Mouse (Mus musculus): ENCODE data around the gene Ptpre. TPM values are rescaled to one million over a fixed set of nuclear protein-coding genes. Genes with fewer than 3 reads are reported as not detected.

Gene Ptpre
- total and polyA plus RNA-seq, 2 experiments from 2014 or later = 2.0 to 4.0 TPM

- DNase-seq (ENCODE audit: low spot score) (no peak), ATAC-seq (ENCODE audit: insufficient read depth, low read depth) (no peak)
- Histone ChIP-seq H3K27ac (ENCODE audit: low read depth) (peak overlapping the region; percentile 57; the same call in 1 of the 2 replicates), H3K27me3 (ENCODE audit: control insufficient read depth, insufficient read depth, low read length) (no peaks in the 10 kb centered on the region), H3K4me3 (ENCODE audit: low read depth, low read length) (peak overlapping the region; percentile 35; the same call in 1 of the 2 replicates), H3K9me3 (replicated peaks; ENCODE audit: control insufficient read depth, low read length) (no peaks in the 10 kb centered on the region), H3K4me2 (ENCODE audit: low read depth, low read length) (peak overlapping the region; percentile 49; the same call in 1 of the 2 replicates), H3K9ac (replicated peaks; ENCODE audit: low read depth, low read length) (no peak overlapping the region), H3K4me1 (ENCODE audit: control insufficient read depth, insufficient read depth) (no peaks in the 10 kb centered on the region), H3K36me3 (replicated peaks; ENCODE audit: control insufficient read depth, insufficient read depth, low read length) (no peaks in the 10 kb centered on the region; the same call in 1 of the 2 replicates)
- 65% methylated on average over 11 of the region's 11 CpGs for WGBS
- no peak for TF ChIP-seq CTCF (IDR thresholded peaks at IDR 0.05; ENCODE audit: low read depth)
- TF ChIP-seq EP300 (IDR thresholded peaks at IDR 0.05; ENCODE audit: low read depth) = no peak
Observed at GRCm38 (mm10) chr7:135652781-135653180, 115.5 kb downstream of the Ptpre start.

- Histone ChIP-seq H3K36me3 (replicated peaks; ENCODE audit: control insufficient read depth, insufficient read depth, low read length) (no peaks in the 10 kb centered on the region; the same call in 1 of the 2 replicates), H3K9ac (replicated peaks; ENCODE audit: low read depth, low read length) (no peak overlapping the region), H3K4me2 (ENCODE audit: low read depth, low read length) (no peak overlapping the region), H3K4me1 (ENCODE audit: control insufficient read depth, insufficient read depth) (no peaks in the 10 kb centered on the region), H3K27me3 (ENCODE audit: control insufficient read depth, insufficient read depth, low read length) (no peaks in the 10 kb centered on the region), H3K9me3 (replicated peaks; ENCODE audit: control insufficient read depth, low read length) (no peaks in the 10 kb centered on the region), H3K27ac (ENCODE audit: low read depth) (no peak overlapping the region), H3K4me3 (ENCODE audit: low read depth, low read length) (no peak overlapping the region)
- no peak for TF ChIP-seq CTCF (IDR thresholded peaks at IDR 0.05; ENCODE audit: low read depth)
- TF ChIP-seq EP300 (IDR thresholded peaks at IDR 0.05; ENCODE audit: low read depth) = no peak
- ATAC-seq (ENCODE audit: insufficient read depth, low read depth) (no peak), DNase-seq (ENCODE audit: low spot score) (no peak)
- 83% methylated on average over 7 of the region's 7 CpGs for WGBS
Observed at GRCm38 (mm10) chr7:135653601-135654000, 116.3 kb downstream of the Ptpre start.

GRCm38 (mm10) chr7:135654288-135654687, 117.0 kb downstream of the Ptpre start:
- WGBS = 81% methylated on average over 6 of the region's 6 CpGs

GRCm38 (mm10) chr7:135655113-135655512, 117.8 kb downstream of the Ptpre start:
- Histone ChIP-seq H3K27me3 (ENCODE audit: control insufficient read depth, insufficient read depth, low read length) (no peaks in the 10 kb centered on the region), H3K36me3 (replicated peaks; ENCODE audit: control insufficient read depth, insufficient read depth, low read length) (no peaks in the 10 kb centered on the region; the same call in 1 of the 2 replicates), H3K4me3 (ENCODE audit: low read depth, low read length) (no peak overlapping the region), H3K27ac (ENCODE audit: low read depth) (no peak overlapping the region), H3K9ac (replicated peaks; ENCODE audit: low read depth, low read length) (no peak overlapping the region), H3K9me3 (replicated peaks; ENCODE audit: control insufficient read depth, low read length) (no peaks in the 10 kb centered on the region), H3K4me1 (ENCODE audit: control insufficient read depth, insufficient read depth) (no peaks in the 10 kb centered on the region), H3K4me2 (ENCODE audit: low read depth, low read length) (no peak overlapping the region)
- 74% methylated on average over 4 of the region's 4 CpGs for WGBS
- DNase-seq (ENCODE audit: low spot score) = no peak
- ATAC-seq (ENCODE audit: insufficient read depth, low read depth) = no peak
- no peak for TF ChIP-seq CTCF (IDR thresholded peaks at IDR 0.05; ENCODE audit: low read depth)

More at GRCm38 (mm10) chr7:135654288-135654687, 117.0 kb downstream of the Ptpre start:
- H3K9ac ChIP-seq (replicated peaks; ENCODE audit: low read depth, low read length) = no peak overlapping the region
- no peak overlapping the region for H3K4me2 ChIP-seq (ENCODE audit: low read depth, low read length)
- H3K36me3 ChIP-seq (replicated peaks; ENCODE audit: control insufficient read depth, insufficient read depth, low read length) = no peaks in the 10 kb centered on the region; the same call in 1 of the 2 replicates
- TF ChIP-seq EP300 (IDR thresholded peaks at IDR 0.05; ENCODE audit: low read depth) (no peak), CTCF (IDR thresholded peaks at IDR 0.05; ENCODE audit: low read depth) (no peak)
- ATAC-seq (ENCODE audit: insufficient read depth, low read depth) (no peak), DNase-seq (ENCODE audit: low spot score) (no peak)
- H3K9me3 ChIP-seq (replicated peaks; ENCODE audit: control insufficient read depth, low read length) = no peaks in the 10 kb centered on the region
- H3K27me3 ChIP-seq (ENCODE audit: control insufficient read depth, insufficient read depth, low read length) = no peaks in the 10 kb centered on the region
- no peak overlapping the region for H3K27ac ChIP-seq (ENCODE audit: low read depth)
- no peaks in the 10 kb centered on the region for H3K4me1 ChIP-seq (ENCODE audit: control insufficient read depth, insufficient read depth)
- H3K4me3 ChIP-seq (ENCODE audit: low read depth, low read length) = no peak overlapping the region

- Histone ChIP-seq H3K9me3 (replicated peaks; ENCODE audit: control insufficient read depth, low read length) (no peaks in the 10 kb centered on the region), H3K4me3 (ENCODE audit: low read depth, low read length) (no peak overlapping the region), H3K9ac (replicated peaks; ENCODE audit: low read depth, low read length) (no peak overlapping the region), H3K36me3 (replicated peaks; ENCODE audit: control insufficient read depth, insufficient read depth, low read length) (no peaks in the 10 kb centered on the region; the same call in 1 of the 2 replicates), H3K27me3 (ENCODE audit: control insufficient read depth, insufficient read depth, low read length) (no peaks in the 10 kb centered on the region), H3K4me2 (ENCODE audit: low read depth, low read length) (no peak overlapping the region), H3K27ac (ENCODE audit: low read depth) (no peak overlapping the region), H3K4me1 (ENCODE audit: control insufficient read depth, insufficient read depth) (no peaks in the 10 kb centered on the region)
- no peak for ATAC-seq (ENCODE audit: insufficient read depth, low read depth)
- no peak for TF ChIP-seq EP300 (IDR thresholded peaks at IDR 0.05; ENCODE audit: low read depth)
- no peak for TF ChIP-seq CTCF (IDR thresholded peaks at IDR 0.05; ENCODE audit: low read depth)
- no peak for DNase-seq (ENCODE audit: low spot score)
- WGBS = 82% methylated on average over 7 of the region's 7 CpGs
Observed at GRCm38 (mm10) chr7:135658150-135658549, 120.9 kb downstream of the Ptpre start.

GRCm38 (mm10) chr7:135659314-135659935, 122.1 kb downstream of the Ptpre start:
- no peaks in the 10 kb centered on the region for H3K4me1 ChIP-seq (ENCODE audit: control insufficient read depth, insufficient read depth)
- ATAC-seq (ENCODE audit: insufficient read depth, low read depth) (no peak), DNase-seq (ENCODE audit: low spot score) (no peak)
- no peak overlapping the region for H3K27ac ChIP-seq (ENCODE audit: low read depth)
- no peak overlapping the region for H3K4me2 ChIP-seq (ENCODE audit: low read depth, low read length)
- WGBS = 85% methylated on average over 5 of the region's 5 CpGs
- H3K36me3 ChIP-seq (replicated peaks; ENCODE audit: control insufficient read depth, insufficient read depth, low read length) = no peaks in the 10 kb centered on the region
- no peak overlapping the region for H3K4me3 ChIP-seq (ENCODE audit: low read depth, low read length)
- no peaks in the 10 kb centered on the region for H3K27me3 ChIP-seq (ENCODE audit: control insufficient read depth, insufficient read depth, low read length)
- H3K9ac ChIP-seq (replicated peaks; ENCODE audit: low read depth, low read length) = no peak overlapping the region
- H3K9me3 ChIP-seq (replicated peaks; ENCODE audit: control insufficient read depth, low read length) = no peaks in the 10 kb centered on the region
- TF ChIP-seq CTCF (IDR thresholded peaks at IDR 0.05; ENCODE audit: low read depth) (no peak), EP300 (IDR thresholded peaks at IDR 0.05; ENCODE audit: low read depth) (no peak)

Data from heart, postnatal 0 days (tissue).